Mouse (Mus musculus) gastrocnemius, adult 2 months (tissue): Measurements from ENCODE around the gene Tmem94. TPM values are rescaled to one million over a fixed set of nuclear protein-coding genes. Genes with fewer than 3 reads are reported as not detected.

Experiments used
- DNase-seq: peaks from one replicate; pipeline ENCODE4 v3.0.0; 2022
- H3K27ac ChIP-seq: fragments of 200-600 bp; 2 replicates; pipeline ENCODE4 v1.8.1; 2022; ENCODE audit warnings: mild to moderate bottlenecking
- H3K4me3 ChIP-seq: fragments of 200-600 bp; 2 replicates; pipeline ENCODE4 v1.8.1; 2022; ENCODE audit warnings: mild to moderate bottlenecking, moderate library complexity
- CTCF ChIP-seq: fragments of 200-600 bp; IDR thresholded peaks from 2 replicates; pipeline ENCODE4 v1.8.1; 2022; ENCODE audit warnings: antibody characterized with exemption, mild to moderate bottlenecking, moderate library complexity
- intact Hi-C: fragments of 180-260 bp; cut with DNase I; formaldehyde crosslinking; loops from one replicate; pipeline ENCODE4 v1.15.1; 2025
- total RNA-seq, 2 experiments: library from RNA; stranded (reverse); gene quantifications; 2 replicates each; pipeline ENCODE4 v1.2.3; 2021

Tmem94 gene
- total RNA-seq, 2 experiments from 2014 or later: 90.6 to 99.5 TPM

DNA sequence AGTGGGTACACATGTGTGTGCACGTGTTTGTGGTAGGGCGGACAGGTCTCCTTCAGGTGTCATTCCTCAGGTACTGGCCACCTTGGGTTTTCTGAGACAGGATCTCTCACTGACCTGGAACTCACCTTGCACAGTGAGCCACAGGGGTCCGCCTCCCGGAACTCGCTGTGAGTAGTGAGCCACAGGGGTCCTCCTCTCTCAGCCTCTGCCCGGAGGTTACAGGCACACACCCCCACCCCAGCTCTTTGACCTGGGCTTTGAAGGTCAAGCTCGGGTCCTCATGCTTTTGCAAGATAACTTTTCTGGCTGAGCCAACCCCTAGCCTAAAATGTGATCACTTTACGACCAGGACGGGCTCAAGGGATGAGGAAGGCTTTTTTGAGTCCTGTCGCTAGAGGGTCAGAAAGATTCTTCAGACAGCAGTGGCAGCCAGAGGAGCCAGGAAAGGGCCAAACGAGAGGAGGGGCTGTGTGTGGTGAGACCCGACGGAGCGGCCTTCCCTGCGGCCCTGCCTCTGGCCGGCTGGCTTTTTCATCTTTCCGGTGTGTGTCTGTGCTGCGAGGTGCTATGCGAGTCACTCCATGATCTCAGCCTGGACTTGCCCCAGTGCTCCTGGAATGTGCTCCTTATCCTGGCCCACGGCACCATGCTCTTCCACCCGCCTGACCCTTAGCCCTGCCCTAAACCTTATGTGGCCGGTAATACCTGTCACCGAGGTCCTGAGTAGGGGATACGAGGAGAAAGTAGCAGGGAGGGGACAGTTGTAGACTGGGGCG lies 65.5 kb downstream of the Tmem94 start:
- Histone ChIP-seq H3K27ac (no peak overlapping the region), H3K4me3 (no peak overlapping the region)
- no peak for TF ChIP-seq CTCF
- intact Hi-C loops: no loop called here
- no peak for DNase-seq

DNA sequence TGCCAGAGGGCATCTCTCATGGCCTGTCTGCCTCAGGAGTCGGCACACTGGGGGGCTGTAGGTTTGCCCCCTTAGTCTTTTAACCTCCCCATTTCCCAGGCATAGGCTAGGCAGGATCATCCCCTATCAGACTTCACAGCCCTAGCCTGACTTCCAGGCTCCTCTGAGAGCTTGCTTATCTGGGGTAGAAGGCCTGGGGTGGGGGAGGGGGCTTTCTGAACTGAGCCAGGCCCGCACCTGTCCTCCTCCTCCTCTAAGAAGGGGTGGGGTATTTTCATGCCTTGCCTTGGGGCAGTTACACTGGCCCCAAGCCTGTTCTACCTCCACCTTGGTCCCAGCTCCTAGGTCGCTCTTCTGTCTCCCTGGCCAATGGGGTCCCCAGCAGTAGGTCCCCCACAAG lies 66.3 kb downstream of the Tmem94 start:
- DNase-seq: no peak
- intact Hi-C loops: no loop called here
- no peak for TF ChIP-seq CTCF
- H3K4me3 ChIP-seq: no peak overlapping the region
- 0 out of 2 replicates have a peak overlapping the region, but pooled peaks have one; percentile 74 for H3K27ac ChIP-seq

DNA sequence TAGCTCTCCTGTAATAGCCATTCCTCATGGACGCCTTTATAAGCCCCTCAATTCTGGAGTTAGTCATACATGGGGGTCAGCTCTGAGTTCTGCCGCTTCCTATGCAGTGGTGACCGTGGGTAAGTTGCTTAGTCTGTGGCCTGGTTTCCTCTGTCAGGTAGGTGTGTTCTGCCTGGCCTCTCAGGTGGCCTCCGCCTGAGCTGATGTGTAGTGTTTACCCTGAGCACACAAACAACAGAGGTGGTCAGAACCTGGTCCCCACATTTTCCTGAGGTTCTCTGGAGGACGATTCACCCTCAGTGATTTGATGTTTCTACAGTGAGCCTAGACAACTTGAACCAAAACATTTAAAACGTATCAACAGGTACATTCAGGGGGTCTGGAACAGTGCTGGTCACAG lies 66.8 kb downstream of the Tmem94 start:
- intact Hi-C loops: no loop called here
- H3K4me3 ChIP-seq: peak overlapping the region; percentile 49

DNA sequence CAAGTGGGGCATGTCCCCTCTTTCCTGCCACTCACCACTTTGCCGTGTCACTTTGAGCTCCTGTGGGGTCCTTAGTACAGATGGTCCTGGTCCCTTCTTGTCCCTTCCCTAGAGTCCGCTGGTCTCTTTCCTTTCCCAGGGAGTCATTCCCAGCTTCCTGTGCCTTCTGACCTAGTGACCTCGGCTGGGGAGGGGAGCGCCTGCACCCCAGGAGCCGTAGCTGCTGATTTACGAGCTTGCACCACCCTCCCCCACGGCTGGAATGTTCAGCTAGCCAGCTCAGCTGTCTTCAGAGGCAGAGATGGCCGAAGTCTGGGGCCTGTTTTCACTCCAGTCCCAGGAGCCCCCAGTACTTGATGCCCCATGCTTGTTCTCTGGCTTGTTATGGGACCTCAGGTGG lies 67.3 kb downstream of the Tmem94 start:
- no peak for TF ChIP-seq CTCF
- H3K4me3 ChIP-seq: peak overlapping the region; percentile 49
- intact Hi-C loops: no loop called here
- H3K27ac ChIP-seq: peak overlapping the region; percentile 74
- DNase-seq: peak; percentile 80

More for the DNA sequence above, 66.8 kb downstream of the Tmem94 start:
- no peak for DNase-seq
- H3K27ac ChIP-seq: peak overlapping the region; percentile 74
- TF ChIP-seq CTCF: no peak

DNA sequence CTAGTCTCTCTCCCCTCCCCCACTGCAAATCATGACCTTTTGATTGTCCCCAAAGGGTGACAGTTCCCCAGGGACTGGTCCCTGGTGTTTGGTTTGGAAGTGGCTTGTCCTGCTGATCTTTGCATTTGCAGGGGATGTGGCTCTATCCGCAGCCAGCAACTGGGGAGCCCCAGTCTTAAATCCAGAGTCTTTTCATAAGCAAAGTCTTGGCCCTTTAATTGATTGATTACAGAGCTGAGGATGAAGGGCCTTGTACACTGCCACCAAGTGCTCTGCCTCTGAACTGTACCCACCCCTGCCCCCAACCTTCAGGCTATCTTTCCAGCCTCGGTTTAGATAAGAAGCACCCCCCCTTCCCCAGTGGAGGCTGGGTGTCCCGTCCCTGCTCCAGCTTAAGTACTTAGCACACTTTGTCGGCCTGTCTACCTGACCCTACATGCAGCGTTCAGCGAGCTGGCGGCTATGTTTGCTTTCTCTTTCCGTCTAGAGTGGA lies 67.8 kb downstream of the Tmem94 start:
- intact Hi-C loops: no loop called here
- H3K27ac ChIP-seq: peak overlapping the region; percentile 74
- H3K4me3 ChIP-seq: peak overlapping the region; percentile 49
- TF ChIP-seq CTCF: no peak
- no peak for DNase-seq

DNA sequence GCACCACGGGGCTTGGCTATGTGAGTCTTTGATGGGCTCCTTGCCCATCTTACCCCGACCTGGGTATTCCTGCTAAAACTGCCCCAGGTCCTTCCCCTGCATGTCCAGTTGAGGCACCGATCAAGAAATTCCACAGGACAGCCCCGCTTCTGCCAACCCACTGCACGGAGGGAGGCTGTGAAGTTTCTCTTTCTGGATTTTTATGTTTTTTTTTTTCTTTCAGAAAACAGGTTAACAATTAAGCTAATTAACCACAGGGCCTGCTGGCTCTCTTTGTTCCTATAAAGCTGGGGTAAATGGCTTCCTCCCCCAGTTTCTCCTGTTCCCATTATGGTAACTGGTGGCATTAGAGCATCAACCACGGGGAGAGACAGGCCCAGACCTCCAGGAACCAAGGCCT lies 68.8 kb downstream of the Tmem94 start:
- TF ChIP-seq CTCF: no peak
- DNase-seq: no peak
- H3K4me3 ChIP-seq: no peak overlapping the region
- peak overlapping the region; percentile 74; the same call in 1 of the 2 replicates for H3K27ac ChIP-seq
- intact Hi-C loops: no loop called here

DNA sequence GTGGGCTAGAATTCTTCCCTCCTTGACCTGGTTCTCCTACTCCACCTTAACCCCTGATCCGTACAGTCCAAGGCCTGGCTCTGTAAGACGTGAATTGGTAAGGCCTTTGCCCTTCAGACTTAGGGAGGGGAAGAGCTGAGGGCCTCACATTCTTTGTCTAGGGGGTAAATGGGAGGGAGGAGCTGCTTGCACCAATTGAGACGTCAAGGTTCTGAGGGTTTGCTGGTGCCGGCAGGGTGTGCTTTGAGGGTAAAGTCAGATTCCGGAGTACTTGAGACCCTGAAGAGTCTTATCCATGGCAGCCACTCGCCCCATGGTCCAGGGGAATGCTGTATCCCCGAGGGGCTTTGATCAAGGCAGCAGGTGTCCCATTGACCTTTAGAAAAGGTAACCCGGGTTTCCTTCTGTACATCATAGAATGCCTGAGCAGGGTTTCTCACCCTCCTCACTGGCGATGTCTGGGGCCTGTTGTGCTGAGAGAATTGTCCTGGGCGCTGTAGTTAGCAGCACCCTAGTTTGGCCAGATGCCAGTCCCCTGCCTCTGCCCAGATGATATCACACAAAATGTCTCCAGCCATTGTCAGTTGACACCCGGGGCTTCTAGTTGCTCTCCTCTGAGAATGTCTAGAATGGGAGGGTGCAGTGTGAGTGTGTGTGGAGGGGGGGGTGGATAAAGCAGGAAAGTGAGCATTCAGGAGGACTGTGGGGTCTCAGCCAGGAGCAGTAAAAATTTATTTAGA lies 71.6 kb downstream of the Tmem94 start:
- no peak for DNase-seq
- TF ChIP-seq CTCF: no peak
- H3K27ac ChIP-seq: no peak overlapping the region
- H3K4me3 ChIP-seq: no peak overlapping the region
- intact Hi-C loops: no loop called here

DNA sequence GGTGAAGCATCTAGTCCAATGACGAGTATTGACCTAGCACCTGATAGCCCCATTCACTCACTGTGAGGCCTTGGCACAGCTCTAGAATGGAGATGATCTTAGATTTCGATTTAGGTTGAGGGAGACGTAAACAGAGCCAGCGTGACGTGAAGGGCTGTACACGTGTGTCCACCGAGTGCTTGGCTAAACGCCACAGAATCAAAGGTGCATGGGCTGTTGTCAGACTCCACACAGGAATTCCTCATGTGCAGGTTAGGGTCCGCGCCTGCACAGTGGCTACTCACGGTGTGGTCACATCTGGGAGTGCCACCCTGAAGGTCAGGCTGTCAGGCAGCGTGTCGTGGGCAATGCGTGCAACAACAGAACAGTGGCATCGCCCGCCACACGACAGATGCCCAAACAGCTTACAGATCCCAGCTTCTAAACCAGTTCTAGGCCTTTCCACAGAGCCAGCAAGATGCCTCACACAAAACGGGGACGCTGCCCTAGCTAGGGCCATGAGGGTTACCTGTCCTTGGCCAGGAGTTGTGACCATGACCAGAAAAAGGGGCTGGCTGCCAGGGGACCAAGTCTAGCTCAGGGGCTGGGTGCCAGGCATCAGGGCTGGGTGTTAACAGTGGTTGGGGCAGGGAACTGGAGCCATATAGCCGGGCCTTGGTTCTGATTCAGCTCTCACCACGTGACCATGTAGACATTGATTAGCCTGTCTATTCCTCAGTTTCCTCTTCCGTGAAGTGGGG lies 72.5 kb downstream of the Tmem94 start:
- no peak for TF ChIP-seq CTCF
- no peak overlapping the region for H3K4me3 ChIP-seq
- DNase-seq: no peak
- H3K27ac ChIP-seq: peak overlapping the region; percentile 74; the same call in 1 of the 2 replicates
- intact Hi-C loops: loop anchor here (2.0 kb wide), 1 partner anchor 21 kb away; the partner anchor contains the start of gene Myo15b

DNA sequence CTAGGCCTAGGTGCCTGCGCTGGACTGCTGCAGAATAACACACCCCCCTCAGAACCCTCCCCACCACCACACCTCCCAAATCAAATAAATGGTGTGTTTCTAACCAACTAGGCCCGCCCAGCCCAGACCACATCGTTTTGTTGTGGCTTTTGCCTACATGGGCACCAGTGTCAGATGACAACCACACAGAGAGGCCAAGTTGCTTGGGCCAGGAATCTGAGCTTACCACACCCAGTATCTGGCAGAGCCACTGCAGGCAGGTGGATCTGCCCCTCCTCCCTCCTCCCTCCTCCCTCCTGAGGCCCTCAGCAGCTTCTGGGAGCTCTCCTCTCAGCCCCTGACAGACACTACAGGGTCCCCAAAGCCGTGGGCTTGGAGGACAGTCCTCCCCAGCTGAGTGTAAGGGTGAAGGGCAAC lies 73.7 kb downstream of the Tmem94 start:
- DNase-seq: peak; percentile 84
- H3K4me3 ChIP-seq: no peak overlapping the region
- TF ChIP-seq CTCF: no peak
- peak overlapping the region; percentile 74 for H3K27ac ChIP-seq
- intact Hi-C loops: loop anchor here (2.0 kb wide), 1 partner anchor 20 kb away; the partner anchor contains the start of gene Myo15b

DNA sequence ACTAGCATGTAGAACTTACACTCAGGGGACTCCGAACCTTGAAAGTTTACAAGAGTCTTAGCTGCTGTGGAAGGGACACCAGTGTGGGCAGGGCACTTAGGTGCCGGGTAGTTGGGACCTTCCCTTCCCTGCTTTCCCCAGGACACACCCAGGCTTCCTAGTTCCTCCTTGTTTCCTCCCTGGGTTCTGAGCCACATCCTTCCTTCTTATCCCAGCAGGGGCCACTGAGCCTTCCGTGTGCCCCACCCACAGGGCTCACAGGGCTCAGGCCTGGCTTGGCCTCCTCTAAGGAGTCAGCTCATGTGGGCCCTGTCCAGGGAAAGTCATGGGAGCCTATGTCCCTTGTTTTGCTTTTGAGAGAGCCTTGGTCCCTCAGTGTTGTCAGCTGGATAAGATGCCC lies 74.5 kb downstream of the Tmem94 start:
- Histone ChIP-seq H3K4me3 (no peak overlapping the region), H3K27ac (peak overlapping the region; percentile 74; the same call in 1 of the 2 replicates)
- intact Hi-C loops: loop anchor here (2.0 kb wide), 1 partner anchor 19 kb away; the partner anchor contains the start of gene Myo15b
- no peak for DNase-seq
- no peak for TF ChIP-seq CTCF

DNA sequence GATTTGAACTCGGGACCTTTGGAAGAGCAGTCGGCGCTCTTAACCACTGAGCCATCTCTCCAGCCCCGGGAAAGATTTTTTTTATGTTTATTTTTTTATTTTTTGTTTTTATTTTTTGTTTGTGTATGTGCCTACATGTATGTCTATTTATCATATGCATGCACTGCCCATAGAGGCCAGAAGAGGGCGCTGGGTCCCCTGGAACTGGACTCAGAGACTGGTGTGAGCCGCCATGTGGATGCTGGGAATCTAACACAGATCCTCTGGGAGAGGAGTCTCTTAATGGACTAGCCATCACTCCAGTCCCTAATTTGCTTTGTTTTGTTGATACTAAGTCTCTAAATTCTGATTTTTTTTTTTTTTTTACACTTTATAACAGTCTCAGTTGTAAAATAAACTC lies 75.8 kb downstream of the Tmem94 start:
- peak; percentile 24; the same call in 1 of the 2 replicates for TF ChIP-seq CTCF
- DNase-seq: no peak
- no peak overlapping the region for H3K4me3 ChIP-seq
- intact Hi-C loops: no loop called here
- H3K27ac ChIP-seq: no peak overlapping the region

DNA sequence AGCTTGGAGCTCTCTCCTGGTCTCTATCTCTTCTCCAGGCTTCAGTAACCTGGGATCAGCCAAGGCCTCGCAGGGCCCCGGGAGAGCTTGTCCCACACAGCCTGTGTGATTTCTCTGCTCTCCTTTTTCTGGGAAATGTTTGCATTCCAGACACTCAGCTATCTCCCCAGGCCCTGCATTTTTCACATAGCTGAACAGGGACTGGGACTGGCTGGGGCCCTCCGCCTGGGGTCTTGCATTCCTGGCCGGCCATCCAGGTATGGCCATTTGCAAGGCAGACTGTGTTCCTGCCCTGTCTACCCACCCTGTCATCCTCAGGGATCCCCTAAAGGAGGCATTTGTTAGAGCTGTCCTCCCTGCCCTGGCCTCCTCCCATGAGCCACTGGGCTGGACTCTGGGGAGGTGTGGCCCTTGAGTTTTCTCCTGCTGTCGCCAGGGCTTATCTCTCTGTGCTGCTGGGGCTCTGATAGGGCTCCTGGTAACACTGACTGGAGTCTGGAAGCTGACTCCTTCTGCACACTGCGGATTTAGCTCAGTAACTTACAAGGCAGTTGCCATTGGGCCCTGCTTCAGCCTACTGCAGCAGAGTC lies 76.8 kb downstream of the Tmem94 start:
- no peak for DNase-seq
- Histone ChIP-seq H3K4me3 (no peak overlapping the region), H3K27ac (peak overlapping the region; percentile 51)
- intact Hi-C loops: no loop called here
- no peak for TF ChIP-seq CTCF
